Mouse (Mus musculus): ENCODE results near the gene Vmn2r31. TPM values are rescaled to one million over a fixed set of nuclear protein-coding genes. Genes with fewer than 3 reads are reported as not detected.
"Not testable (repeated sequence)": the region's sequence is repeated elsewhere in the genome, so short reads cannot be mapped to it uniquely, and the experiment has no call there.

Vmn2r31 gene
- polyA plus RNA-seq (2015; fragmentation: Nextera tagmentation; extraction: Ambion mirVana): not detected in 2 replicates

DNA sequence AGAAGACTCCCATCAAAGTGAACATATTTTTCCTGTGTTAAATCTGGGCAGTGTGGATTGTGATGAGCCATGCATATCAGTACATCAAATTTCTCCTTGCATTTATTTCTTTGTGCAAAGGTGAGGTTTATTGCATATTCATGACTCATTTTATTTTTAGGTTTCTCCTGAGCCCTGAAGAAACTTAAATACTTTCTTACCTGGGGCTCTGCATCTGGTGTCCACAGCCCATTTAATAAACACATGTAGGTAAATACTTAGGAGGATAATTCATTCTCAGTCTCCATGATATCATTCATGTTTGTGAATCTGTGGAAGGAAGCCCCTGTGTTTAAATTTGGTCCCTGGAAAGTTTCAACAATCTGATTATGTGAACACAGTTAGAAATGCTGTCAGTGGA, at the start of gene Vmn2r31:
Gene Vmn2r31, minus strand, starts transcription at position 101 of the 400 bp plus-strand sequence.
- ATAC-seq (ENCODE audit: low read depth); H3K4me3 ChIP-seq (ENCODE audit: low read depth, low read length); H3K4me2 ChIP-seq (ENCODE audit: low read depth, low read length); H3K27me3 ChIP-seq (ENCODE audit: control insufficient read depth, insufficient read depth, low read depth, low read length); H3K9ac ChIP-seq (ENCODE audit: low read depth, low read length); H3K36me3 ChIP-seq (ENCODE audit: control insufficient read depth, insufficient read depth); H3K9me3 ChIP-seq (replicated peaks; ENCODE audit: control insufficient read depth, low read length); H3K4me1 ChIP-seq (ENCODE audit: control insufficient read depth, low read depth, low read length); H3K27ac ChIP-seq (ENCODE audit: low read length): not testable (repeated sequence)

GRCm38 (mm10) chr7:7374431-7374830, 25.1 kb downstream of the Vmn2r31 start, which contains the start of gene Gm45783:
Gene Gm45783, minus strand, starts transcription at chr7:7374573.
- not testable (repeated sequence) for H3K4me2 ChIP-seq (ENCODE audit: low read depth, low read length); H3K36me3 ChIP-seq (ENCODE audit: control insufficient read depth, insufficient read depth); H3K4me1 ChIP-seq (ENCODE audit: control insufficient read depth, low read depth, low read length); H3K9ac ChIP-seq (ENCODE audit: low read depth, low read length); ATAC-seq (ENCODE audit: low read depth); H3K27ac ChIP-seq (ENCODE audit: low read length); H3K4me3 ChIP-seq (ENCODE audit: low read depth, low read length); H3K27me3 ChIP-seq (ENCODE audit: control insufficient read depth, insufficient read depth, low read depth, low read length); H3K9me3 ChIP-seq (replicated peaks; ENCODE audit: control insufficient read depth, low read length)
- 40% methylated on average over 12 of the region's 12 CpGs for WGBS (ENCODE audit: insufficient replicate concordance)

GRCm38 (mm10) chr7:7337509-7337908, 62.0 kb downstream of the Vmn2r31 start, which contains the start of gene Vmn2r30:
Gene Vmn2r30, minus strand, starts transcription at chr7:7337609.
- ATAC-seq (ENCODE audit: low read depth); H3K4me1 ChIP-seq (ENCODE audit: control insufficient read depth, low read depth, low read length); H3K4me3 ChIP-seq (ENCODE audit: low read depth, low read length); H3K9me3 ChIP-seq (replicated peaks; ENCODE audit: control insufficient read depth, low read length); H3K4me2 ChIP-seq (ENCODE audit: low read depth, low read length); H3K9ac ChIP-seq (ENCODE audit: low read depth, low read length); H3K27me3 ChIP-seq (ENCODE audit: control insufficient read depth, insufficient read depth, low read depth, low read length); H3K27ac ChIP-seq (ENCODE audit: low read length); H3K36me3 ChIP-seq (ENCODE audit: control insufficient read depth, insufficient read depth): not testable (repeated sequence)
- no CpG with 5 or more reads among the region's 1 CpGs for WGBS (ENCODE audit: insufficient replicate concordance)

Other genes with a start within 250 kb of the Vmn2r31 start
- 0.30 and 0.37 TPM in 2 replicates for gene Zfp418, start 228.4 kb downstream of the Vmn2r31 start, polyA plus RNA-seq (2015; fragmentation: Nextera tagmentation; extraction: Ambion mirVana)
- gene Zfp772, start 189.7 kb downstream of the Vmn2r31 start, polyA plus RNA-seq (2015; fragmentation: Nextera tagmentation; extraction: Ambion mirVana): 1.1 and 1.2 TPM in 2 replicates
- gene Vmn2r29, start 152.4 kb downstream of the Vmn2r31 start, polyA plus RNA-seq (2015; fragmentation: Nextera tagmentation; extraction: Ambion mirVana): 0.21 TPM in 1 of 2 replicates, not detected in the other
- gene Gm45844, start 121.4 kb downstream of the Vmn2r31 start, polyA plus RNA-seq (2015; fragmentation: Nextera tagmentation; extraction: Ambion mirVana): 0.69 and 0.79 TPM in 2 replicates
- gene Clcn4, start 98.9 kb downstream of the Vmn2r31 start, polyA plus RNA-seq (2015; fragmentation: Nextera tagmentation; extraction: Ambion mirVana): 12.8 and 13.2 TPM in 2 replicates
- gene Vmn2r30, start 62.1 kb downstream of the Vmn2r31 start, polyA plus RNA-seq (2015; fragmentation: Nextera tagmentation; extraction: Ambion mirVana): not detected in 2 replicates
- not detected in 2 replicates for gene Gm45783, start 25.1 kb downstream of the Vmn2r31 start, polyA plus RNA-seq (2015; fragmentation: Nextera tagmentation; extraction: Ambion mirVana)
- gene Vmn2r32, start 80.3 kb upstream of the Vmn2r31 start, polyA plus RNA-seq (2015; fragmentation: Nextera tagmentation; extraction: Ambion mirVana): not detected in 2 replicates
- gene Vmn2r33, start 167.1 kb upstream of the Vmn2r31 start, polyA plus RNA-seq (2015; fragmentation: Nextera tagmentation; extraction: Ambion mirVana): not detected in 2 replicates

Data from liver, embryonic 16.5 days (tissue).